ENCODE assay signal across 11 mouse cellular contexts in genomic region chr9:29202196-29202595, GRCm38 (mm10).
DNase-seq lines count a peak whose midpoint lies in the region; ATAC-seq lines count a peak whose summit lies in the region.
"Had no signal": no experiment of that assay in that cellular context is flagged by ENCODE, and none has a peak within 500 bp of the region (broad histone marks: within the 10 kb centered on the region; RNA-seq: fewer than 3 reads in every experiment).

No protein-coding gene starts in this region.

- peak; percentile 16 for DNase-seq in adrenal gland, postnatal 25 days
- no peak for DNase-seq in adrenal gland, adult 2 months
- no peak for DNase-seq in heart, adult 9 months (ENCODE audit: low spot score in 2 of 2)
- DNase-seq in neural tube, embryonic 10.5 days (ENCODE audit: extremely low spot score, low spot score): no peak
- peak; percentile 54 for DNase-seq in right cerebral cortex, postnatal 14 days
- DNase-seq in spleen, postnatal 4 days (ENCODE audit: low spot score in 2 of 2): no peak
- DNase-seq: thymus, postnatal 25 days had no signal

- 11% methylated on average over 2 of the region's 2 CpGs for WGBS in heart, embryonic 11.5 days (ENCODE audit: insufficient replicate concordance)
- WGBS in neural tube, embryonic 13.5 days: 21% methylated on average over 2 of the region's 2 CpGs

- no peak overlapping the region for H3K9ac ChIP-seq in heart, embryonic 11.5 days (ENCODE audit: low read depth, low read length)
- H3K9ac ChIP-seq in neural tube, embryonic 13.5 days: no peak overlapping the region
- H3K9ac ChIP-seq: limb, embryonic 13.5 days had no signal

- H3K9me3 ChIP-seq in heart, embryonic 11.5 days (replicated peaks; ENCODE audit: control insufficient read depth, low read length): no peaks in the 10 kb centered on the region
- H3K9me3 ChIP-seq in neural tube, embryonic 13.5 days: no peaks in the 10 kb centered on the region
- H3K9me3 ChIP-seq: limb, embryonic 13.5 days had no signal

- no peaks in the 10 kb centered on the region for H3K36me3 ChIP-seq in heart, embryonic 11.5 days (ENCODE audit: control insufficient read depth, insufficient read depth, low read length)
- no peaks in the 10 kb centered on the region for H3K36me3 ChIP-seq in neural tube, embryonic 13.5 days
- H3K36me3 ChIP-seq: limb, embryonic 13.5 days had no signal

- H3K27me3 ChIP-seq in heart, embryonic 11.5 days (ENCODE audit: control insufficient read depth, insufficient read depth, low read length): no peaks in the 10 kb centered on the region
- no peaks in the 10 kb centered on the region for H3K27me3 ChIP-seq in neural tube, embryonic 13.5 days

- H3K4me2 ChIP-seq in heart, embryonic 11.5 days: no peak overlapping the region
- no peak overlapping the region for H3K4me2 ChIP-seq in neural tube, embryonic 13.5 days

- peaks cover 17% of the 10 kb centered on the region for H3K4me1 ChIP-seq in heart, embryonic 11.5 days (ENCODE audit: control insufficient read depth, insufficient read depth, low read length)
- peaks cover 38% of the 10 kb centered on the region for H3K4me1 ChIP-seq in neural tube, embryonic 13.5 days (replicated peaks)

- H3K4me3 ChIP-seq in heart, embryonic 11.5 days (ENCODE audit: low read depth, low read length): no peak overlapping the region
- H3K4me3 ChIP-seq in neural tube, embryonic 13.5 days: no peak overlapping the region
- H3K4me3 ChIP-seq: limb, embryonic 13.5 days had no signal

- no peak for ATAC-seq in heart, embryonic 11.5 days (replicated peaks; ENCODE audit: insufficient number of reproducible peaks, low FRiP score, low TSS enrichment)
- ATAC-seq in neural tube, embryonic 13.5 days (ENCODE audit: low read depth): peak; percentile 54
- ATAC-seq: inflammation-experienced regulatory T-cells, adult 6 months had no signal

- 0 out of 2 replicates have a peak overlapping the region, but pooled peaks have one; percentile 18 for H3K27ac ChIP-seq in heart, embryonic 11.5 days (ENCODE audit: low read depth, low read length)
- H3K27ac ChIP-seq in neural tube, embryonic 13.5 days (replicated peaks): peak overlapping the region; percentile 39; the same call in 1 of the 2 replicates
- H3K27ac ChIP-seq: limb, embryonic 13.5 days had no signal

Comparison
In these comparisons a context has a peak if more than half of its experiments do, and no peak if none do; other contexts are left out.
1. DNase-seq: peak in adrenal gland, postnatal 25 days (single experiment) and right cerebral cortex, postnatal 14 days (single experiment); none in adrenal gland, adult 2 months (single experiment), heart, adult 9 months (0 of 2), neural tube, embryonic 10.5 days (single experiment) and spleen, postnatal 4 days (0 of 2).